Mouse (Mus musculus): ENCODE measurements around the gene Syp.

Gene Syp

DNA sequence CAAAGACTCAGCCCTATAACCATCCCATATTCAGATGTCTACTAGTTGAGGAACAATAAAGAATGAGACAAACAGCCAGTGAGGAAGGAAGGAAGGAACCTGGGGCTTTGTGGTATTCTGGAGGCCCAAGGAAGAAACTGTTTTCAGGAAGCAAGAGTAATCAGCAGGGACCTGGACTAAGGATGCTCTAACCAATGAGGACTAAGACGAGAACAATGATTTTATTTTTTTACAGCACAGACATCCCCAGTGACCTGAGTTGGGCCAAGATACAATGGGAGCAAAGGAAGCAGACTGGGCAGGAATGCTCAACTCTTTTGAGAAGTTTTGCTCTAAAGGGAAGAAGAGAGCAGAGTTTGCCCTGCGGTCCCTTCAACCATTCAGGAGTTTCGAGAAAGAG is 24.7 kb downstream of the Syp start:
- no peak for DNase-seq (ENCODE audit: low spot score in 2 of 2)

- no peak for DNase-seq (ENCODE audit: low spot score in 2 of 2)
Measured at GRCm38 (mm10) chrX:7664791-7665190, 26.5 kb downstream of the Syp start.

DNA sequence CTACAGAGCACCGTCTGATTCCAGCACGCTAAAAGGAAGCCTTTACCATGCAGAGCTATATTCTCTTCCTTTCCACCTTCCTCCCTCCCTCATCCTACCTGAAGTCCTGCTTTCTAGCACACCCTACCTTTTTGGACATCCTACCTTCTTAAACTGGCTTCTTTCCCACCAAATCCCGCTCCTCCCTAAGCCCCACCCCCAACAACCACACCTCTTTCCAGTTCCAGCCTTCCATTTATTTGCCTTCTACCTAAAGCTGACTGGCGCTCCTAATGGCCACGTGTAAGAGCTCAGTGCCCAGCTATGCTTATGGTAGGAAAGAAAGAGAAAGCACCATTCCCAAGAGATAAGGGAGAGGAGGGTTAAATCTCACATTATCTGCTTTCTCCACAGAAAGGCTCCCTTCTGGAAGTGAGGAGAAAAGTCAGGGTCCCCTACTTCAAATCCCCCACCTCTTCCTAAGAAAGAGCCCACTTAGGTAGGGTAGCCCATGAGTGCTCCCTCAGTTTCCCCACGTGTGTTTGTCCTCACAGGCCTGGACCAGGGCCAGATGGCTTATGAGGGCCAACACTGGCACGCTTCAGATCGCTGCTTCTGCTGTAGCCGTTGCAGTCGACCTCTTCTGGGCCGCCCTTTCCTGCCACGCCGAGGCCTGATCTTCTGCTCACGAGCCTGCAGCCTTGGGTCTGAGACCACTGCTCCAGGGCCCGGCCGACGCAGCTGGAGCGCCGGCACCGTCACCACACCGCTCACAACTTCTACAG is 27.6 kb downstream of the Syp start:
- DNase-seq (ENCODE audit: low spot score in 2 of 2): no peak

GRCm38 (mm10) chrX:7670390-7670881 is 32.2 kb downstream of the Syp start:
- DNase-seq (ENCODE audit: low spot score in 2 of 2): peak in 1 of 2 experiments; percentile 33

DNA sequence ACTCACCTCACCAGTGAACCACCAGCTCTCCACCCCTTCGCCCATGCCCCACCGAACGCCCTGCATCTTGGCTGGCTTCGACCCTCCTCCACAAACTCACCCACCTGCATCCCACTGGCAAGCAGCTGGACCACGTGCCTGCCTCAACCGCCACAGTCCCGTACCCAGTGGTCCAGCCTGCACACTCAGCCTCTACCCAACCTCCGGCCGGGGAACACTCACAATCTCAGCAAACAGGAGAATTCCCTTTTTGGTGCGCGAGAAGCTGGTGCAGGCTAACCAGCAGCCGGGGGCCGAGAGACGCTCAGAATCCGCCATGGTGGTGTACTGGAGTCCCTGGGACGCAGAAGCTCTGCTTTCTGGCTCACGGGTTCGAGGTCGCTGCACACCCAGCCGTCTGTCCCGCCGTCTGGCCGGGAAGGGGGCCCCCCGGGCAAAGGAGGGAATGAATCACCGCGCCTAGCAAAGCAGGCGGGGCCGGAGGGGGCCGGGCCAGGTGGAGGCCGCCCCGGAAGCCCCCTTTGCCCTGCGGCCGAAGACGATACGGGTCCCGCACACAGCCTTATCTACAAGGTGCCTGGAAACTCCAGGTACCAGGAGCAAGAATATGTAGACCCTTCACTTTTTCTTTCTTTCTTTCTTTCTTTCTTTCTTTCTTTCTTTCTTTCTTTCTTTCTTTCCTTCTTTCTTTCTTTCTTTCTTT is 32.8 kb downstream of the Syp start, which contains the start of gene Plp2:
Gene Plp2 (minus strand): TSS at position 470 of the 703 bp plus-strand sequence.
- no peak for DNase-seq (ENCODE audit: low spot score in 2 of 2)

GRCm38 (mm10) chrX:7672739-7673138 is 34.5 kb downstream of the Syp start:
- no peak for DNase-seq (ENCODE audit: low spot score in 2 of 2)

- no peak for DNase-seq (ENCODE audit: low spot score in 2 of 2)
Measured at GRCm38 (mm10) chrX:7673578-7674281, 35.5 kb downstream of the Syp start.

- no peak for DNase-seq (ENCODE audit: low spot score in 2 of 2)
Measured at GRCm38 (mm10) chrX:7674284-7675000, 36.2 kb downstream of the Syp start.

- DNase-seq (ENCODE audit: low spot score in 2 of 2): no peak
Measured at GRCm38 (mm10) chrX:7675001-7675380, 36.7 kb downstream of the Syp start.

DNA sequence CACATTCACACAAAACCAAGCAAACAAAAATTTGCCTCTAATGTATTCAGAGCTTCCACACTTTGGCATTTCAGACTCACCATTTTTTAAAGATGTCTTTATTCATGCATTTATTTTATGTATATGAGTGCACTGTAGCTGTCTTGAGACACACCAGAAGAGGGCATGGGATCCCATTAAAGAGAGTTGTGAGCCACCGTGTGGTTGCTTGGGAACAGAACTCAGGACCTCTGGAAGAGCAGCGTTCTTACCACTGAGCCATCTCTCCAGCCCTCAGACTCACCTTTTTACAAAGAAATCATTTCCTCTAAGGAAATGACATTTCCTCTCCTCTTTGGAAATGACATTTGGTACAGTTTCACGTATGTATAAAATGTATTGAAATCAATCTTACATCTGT is 40.7 kb downstream of the Syp start:
- DNase-seq (ENCODE audit: low spot score in 2 of 2): no peak

DNA sequence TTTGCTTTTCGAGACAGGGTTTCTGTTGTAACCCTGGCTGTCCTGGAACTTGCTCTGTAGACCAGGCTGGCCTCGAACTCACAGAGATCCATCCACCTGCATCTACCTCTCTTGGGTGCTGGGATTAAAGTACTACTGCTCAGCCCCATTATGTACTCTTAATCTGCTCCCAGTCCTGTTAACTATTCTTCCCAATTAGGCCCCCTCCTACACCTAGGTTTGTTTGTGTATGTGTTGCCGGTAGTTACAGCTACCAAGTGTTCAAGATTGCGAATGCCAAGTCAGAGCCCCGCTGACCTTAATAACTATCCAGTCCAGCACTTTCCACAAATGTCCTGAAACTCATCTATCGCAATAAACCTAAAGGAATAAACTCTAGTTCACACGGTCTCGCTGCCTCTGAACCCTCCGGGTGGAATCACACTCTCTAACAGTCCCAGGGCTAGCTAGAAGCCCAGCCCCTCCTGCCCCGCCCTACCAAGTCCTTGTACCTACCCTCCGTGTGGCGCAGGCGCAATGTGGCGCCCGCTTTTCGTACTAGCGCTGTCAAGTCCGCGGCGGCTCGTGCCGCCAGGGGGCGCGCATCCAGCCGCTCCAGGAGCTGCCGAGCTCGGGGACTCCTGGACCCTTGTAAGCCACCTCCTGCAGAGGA is 41.3 kb downstream of the Syp start:
- peak; percentile 66 to 73 for DNase-seq (ENCODE audit: low spot score in 2 of 2)

GRCm38 (mm10) chrX:7680057-7680412 is 41.8 kb downstream of the Syp start:
- DNase-seq (ENCODE audit: low spot score in 2 of 2): no peak

GRCm38 (mm10) chrX:7680864-7681263 is 42.6 kb downstream of the Syp start, which contains the start of gene Magix:
Gene Magix, minus strand, starts transcription at chrX:7681251.
- DNase-seq (ENCODE audit: low spot score in 2 of 2): no peak

GRCm38 (mm10) chrX:7688321-7688720 is 50.0 kb downstream of the Syp start:
- DNase-seq (ENCODE audit: low spot score in 2 of 2): no peak

GRCm38 (mm10) chrX:7690486-7690885 is 52.2 kb downstream of the Syp start:
- DNase-seq (ENCODE audit: low spot score in 2 of 2): no peak

- DNase-seq (ENCODE audit: low spot score in 2 of 2): no peak
Measured at GRCm38 (mm10) chrX:7692862-7693261, 54.6 kb downstream of the Syp start.

GRCm38 (mm10) chrX:7696520-7696919 is 58.2 kb downstream of the Syp start:
- DNase-seq (ENCODE audit: low spot score in 2 of 2): no peak

DNA sequence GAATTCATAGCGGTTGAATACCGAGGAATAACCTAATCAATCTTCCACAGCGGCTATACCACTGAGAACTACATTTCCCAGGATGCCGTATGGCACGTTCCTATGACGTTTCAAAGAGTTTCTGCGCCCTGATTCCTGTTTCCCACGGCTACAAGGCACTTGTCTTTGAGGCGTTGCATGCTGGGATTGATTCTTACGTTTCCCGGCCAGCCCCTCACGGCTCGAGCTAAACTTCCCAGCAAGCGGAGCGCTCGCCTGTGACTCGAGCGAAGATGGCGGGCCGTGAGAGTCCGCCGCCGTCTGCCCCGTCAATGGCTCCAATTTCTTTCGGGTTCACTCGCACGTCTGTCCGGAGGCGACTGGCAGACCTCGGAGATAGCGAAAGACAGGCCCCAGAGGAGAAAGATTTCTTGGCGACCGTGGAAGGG is 58.7 kb downstream of the Syp start, which contains the start of gene Gpkow:
Gene Gpkow (plus strand): TSS at position 178 of the 428 bp plus-strand sequence.
- DNase-seq (ENCODE audit: low spot score in 2 of 2): peak; percentile 67 to 79

Measured in frontal cortex, postnatal 14 days (tissue).